Mouse (Mus musculus): ENCODE data around the gene 1700028P14Rik. TPM values are rescaled to one million over a fixed set of nuclear protein-coding genes. Genes with fewer than 3 reads are reported as not detected.
A peak's percentile ranks its signal among the peaks of the same experiment; 100 is the strongest.
"Not testable (repeated sequence)": the region's sequence is repeated elsewhere in the genome, so short reads cannot be mapped to it uniquely, and the experiment has no call there.

The 1700028P14Rik gene
- polyA plus RNA-seq (2015; fragmentation: Nextera tagmentation; extraction: Ambion mirVana): 0.24 and 0.38 TPM in 2 replicates

DNA sequence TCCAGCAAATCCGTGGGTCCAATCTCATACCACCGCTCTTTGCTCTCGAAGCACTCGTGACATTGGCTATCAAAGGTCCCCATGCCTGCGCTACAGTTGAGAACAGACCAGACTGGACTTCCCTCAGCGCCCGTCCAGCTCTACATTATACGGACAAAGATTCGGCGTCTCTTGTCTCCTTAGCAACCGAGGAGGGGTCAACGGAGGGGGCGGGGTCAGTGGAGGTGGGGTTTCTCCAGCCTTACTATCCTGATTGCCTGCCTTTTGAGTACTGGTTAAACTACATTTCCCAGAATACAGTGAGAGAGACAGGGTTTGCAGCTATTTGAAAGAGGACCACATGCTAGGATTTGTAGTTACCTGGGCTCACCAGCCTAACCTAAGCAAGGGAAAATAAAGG lies at the start of gene 1700028P14Rik:
TSS of gene 1700028P14Rik (minus strand) at position 169 of the 400 bp plus-strand sequence.
- DNase-seq (ENCODE audit: low spot score): no peak

DNA sequence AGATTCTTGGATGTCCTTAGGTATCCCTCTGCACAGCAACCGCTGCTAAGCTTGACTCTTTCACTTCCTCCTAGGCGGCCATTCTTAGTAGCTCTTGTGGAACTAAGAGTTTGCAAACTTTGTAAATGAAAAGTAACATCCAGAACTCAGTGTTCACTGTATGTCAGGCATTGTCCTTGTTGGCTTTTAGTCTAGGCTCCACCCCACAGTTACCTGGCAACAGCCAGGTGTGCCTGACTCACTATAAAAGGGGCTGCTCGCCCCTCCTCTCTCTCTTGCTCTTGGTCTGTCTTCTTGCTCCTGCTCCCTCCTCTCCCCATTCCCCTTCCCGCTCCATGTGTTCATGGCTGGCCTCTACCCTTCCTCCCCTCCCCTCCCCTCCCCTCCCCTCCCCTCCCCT lies 46.5 kb upstream of the 1700028P14Rik start:
- DNase-seq (ENCODE audit: low spot score): no peak

DNA sequence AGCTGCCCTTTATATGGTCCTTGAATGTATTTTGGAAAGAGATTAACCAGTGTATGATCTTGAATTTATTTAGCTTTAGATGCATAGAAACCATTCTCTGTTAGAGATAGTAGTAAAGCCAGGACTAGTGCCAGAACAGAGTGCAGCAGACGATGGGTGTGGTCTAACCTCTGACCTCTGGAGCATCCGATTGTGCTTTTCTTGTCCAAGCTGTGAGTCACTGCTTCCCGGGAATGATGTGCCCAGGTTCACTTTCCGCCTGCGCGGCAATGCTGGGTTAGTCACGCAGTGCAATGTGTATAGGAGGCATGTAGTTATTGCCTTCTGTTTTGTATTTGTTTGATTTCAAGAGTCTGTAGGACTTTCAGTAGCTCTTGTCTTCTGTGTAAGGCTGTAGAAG lies 45.8 kb upstream of the 1700028P14Rik start:
- no peak for DNase-seq (ENCODE audit: low spot score)

DNA sequence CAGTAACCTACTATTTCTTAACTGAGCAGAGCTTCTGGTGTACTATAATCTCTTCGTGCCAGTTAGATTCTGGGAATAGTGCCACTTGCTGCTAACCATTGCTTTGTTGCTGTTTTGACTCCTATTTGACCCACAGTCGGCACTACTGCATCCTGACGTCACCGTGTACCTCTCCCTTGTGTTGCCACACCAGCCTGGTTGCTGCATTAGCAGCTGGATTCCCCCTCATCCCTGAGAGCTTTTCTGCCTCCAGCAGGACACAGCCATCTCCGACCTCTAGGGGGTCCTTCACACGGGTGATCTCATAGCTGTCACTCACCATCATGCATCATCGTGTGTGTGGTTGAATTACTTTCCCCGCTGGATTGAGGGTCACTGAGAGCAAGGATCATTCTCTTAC lies 45.2 kb upstream of the 1700028P14Rik start:
- no peak for DNase-seq (ENCODE audit: low spot score)

DNA sequence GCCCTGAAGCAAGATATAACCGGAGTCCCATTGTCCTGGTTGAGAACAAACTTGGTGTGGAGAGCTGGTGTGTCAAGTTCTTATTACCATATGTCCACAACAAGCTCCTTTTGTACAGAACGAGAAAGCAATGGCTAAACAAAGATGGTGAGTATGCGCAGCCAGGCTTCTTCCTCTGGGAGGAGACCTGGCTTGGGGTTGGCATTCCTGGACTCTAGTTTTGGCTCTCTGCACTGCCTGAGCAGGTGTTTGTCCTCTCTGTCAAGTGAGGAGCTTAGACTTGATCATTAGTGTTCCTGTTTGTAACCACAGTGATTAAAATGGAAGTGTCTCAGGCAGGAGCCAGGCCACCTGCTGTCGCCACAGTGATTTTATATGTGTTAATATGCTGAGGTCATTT lies 41.7 kb upstream of the 1700028P14Rik start:
- no peak for DNase-seq (ENCODE audit: low spot score)

DNA sequence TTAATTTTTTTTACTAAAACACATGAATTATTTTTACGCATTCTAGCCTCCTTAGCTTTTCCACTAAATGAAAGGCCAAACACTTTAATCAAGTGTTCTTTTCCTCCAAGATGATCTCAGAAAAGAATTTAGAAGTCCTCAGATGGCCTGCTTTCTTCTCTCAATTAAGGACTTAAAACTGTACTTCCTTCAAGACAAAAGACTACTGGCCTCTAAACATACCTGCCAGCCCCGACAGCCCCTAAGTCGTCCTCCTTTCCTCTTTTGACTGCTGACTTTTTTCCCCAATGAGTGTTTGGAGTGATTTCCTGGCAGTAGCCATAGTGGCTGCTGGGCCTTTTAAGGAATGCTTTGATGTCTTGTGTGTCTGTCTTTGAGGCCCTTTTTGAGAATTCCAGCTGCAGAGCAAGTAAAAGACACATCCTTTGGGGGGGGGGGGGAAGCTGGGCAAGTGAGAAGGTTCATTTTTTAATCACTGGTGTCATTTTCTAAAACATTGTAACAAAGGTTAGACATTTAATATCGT lies 35.9 kb upstream of the 1700028P14Rik start:
- DNase-seq (ENCODE audit: low spot score): no peak

GRCm38 (mm10) chr19:23687296-23688021 lies 34.8 kb upstream of the 1700028P14Rik start, which contains the start of gene Ptar1:
Gene Ptar1 (plus strand): TSS chr19:23687429.
- DNase-seq (ENCODE audit: low spot score): peak; percentile 87

GRCm38 (mm10) chr19:23686962-23687295 lies 34.3 kb upstream of the 1700028P14Rik start:
- DNase-seq (ENCODE audit: low spot score): no peak

DNA sequence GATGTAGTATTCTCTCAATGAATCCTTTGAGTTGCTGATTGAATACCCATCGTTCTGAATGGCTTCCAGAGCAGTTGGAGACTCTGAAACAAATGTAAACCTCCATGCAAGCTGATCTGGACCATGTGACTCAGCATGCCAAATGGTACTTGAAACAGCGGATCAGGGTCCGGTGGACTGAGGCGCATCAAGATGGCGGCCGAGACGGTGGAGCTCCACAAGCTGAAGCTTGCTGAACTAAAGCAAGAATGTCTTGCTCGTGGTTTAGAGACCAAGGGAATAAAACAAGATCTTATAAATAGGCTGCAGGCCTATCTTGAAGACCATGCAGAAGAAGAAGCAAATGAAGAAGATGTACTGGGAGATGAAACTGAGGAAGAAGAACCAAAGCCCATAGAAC lies 23.0 kb upstream of the 1700028P14Rik start:
- not testable (repeated sequence) for DNase-seq (ENCODE audit: low spot score)

GRCm38 (mm10) chr19:23673021-23673420 lies 20.4 kb upstream of the 1700028P14Rik start:
- no peak for DNase-seq (ENCODE audit: low spot score)

DNA sequence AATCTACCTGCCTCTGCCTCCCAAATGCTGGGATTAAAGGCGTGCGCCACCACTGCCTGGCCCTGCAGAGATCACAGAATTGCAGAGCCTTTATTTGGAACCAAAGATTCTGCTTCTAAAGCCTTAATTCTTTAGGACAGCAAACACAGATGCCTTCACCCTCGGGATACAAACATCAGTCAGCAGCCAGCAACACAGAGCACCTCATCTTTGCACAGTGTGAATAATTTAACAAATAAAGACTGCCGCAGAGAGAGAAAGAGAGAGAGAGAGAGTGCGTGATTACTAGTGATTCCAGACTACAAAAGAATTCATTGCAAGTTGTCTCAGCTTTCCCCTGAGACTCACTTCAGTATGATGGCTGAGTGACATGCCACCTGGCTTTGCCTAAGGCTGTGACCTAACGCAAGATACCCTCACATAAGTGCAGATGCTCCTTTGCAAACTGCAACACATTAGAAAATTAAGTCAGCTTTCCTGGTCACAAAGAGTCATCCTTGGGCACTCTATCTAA lies 15.6 kb upstream of the 1700028P14Rik start:
- no peak for DNase-seq (ENCODE audit: low spot score)

GRCm38 (mm10) chr19:23664083-23664482 lies 11.5 kb upstream of the 1700028P14Rik start:
- DNase-seq (ENCODE audit: low spot score): no peak

DNA sequence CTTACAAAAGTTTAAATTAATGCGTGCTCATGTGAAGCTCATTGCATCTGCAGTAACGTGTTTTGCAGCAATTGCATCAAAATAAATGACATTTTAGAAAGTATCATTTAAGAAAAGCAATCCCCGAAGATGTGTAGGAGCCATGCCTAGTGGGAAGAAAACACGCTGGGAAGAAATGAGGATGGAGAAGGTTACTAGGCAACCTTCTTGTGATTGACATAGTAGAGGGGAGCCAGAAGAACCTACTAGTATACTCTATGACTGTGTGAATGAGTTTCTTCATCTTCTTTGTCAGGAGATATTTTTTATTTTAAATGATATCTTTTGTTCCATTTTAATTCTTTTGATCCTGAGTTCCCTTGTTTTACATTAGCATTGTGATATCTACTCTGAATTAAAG lies 5.7 kb upstream of the 1700028P14Rik start:
- DNase-seq (ENCODE audit: low spot score): no peak

GRCm38 (mm10) chr19:23657261-23657932 lies 4.8 kb upstream of the 1700028P14Rik start:
- DNase-seq (ENCODE audit: low spot score): no peak

DNA sequence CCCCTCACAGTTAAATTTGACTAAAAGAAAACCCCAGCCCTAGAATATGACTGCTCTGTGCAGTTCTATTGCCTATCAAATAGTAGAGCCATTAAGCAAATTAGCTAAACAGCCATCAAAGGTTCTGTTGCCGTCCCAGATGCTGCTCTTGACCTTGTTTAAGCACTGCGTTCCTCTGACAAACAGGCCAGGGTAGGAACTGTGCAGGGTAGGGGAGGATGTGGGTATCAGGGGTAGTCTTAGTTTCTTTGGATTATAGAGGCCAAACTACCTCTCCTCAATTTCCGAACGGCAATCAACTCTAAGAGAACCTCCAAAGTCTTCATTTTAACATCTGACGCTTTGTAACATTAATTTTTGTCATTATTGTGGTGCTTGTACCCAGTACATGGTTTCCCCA lies 542 bp upstream of the 1700028P14Rik start:
- no peak for DNase-seq (ENCODE audit: low spot score)

- DNase-seq (ENCODE audit: low spot score): no peak
Observed at GRCm38 (mm10) chr19:23647308-23647707, 5.3 kb downstream of the 1700028P14Rik start.

DNA sequence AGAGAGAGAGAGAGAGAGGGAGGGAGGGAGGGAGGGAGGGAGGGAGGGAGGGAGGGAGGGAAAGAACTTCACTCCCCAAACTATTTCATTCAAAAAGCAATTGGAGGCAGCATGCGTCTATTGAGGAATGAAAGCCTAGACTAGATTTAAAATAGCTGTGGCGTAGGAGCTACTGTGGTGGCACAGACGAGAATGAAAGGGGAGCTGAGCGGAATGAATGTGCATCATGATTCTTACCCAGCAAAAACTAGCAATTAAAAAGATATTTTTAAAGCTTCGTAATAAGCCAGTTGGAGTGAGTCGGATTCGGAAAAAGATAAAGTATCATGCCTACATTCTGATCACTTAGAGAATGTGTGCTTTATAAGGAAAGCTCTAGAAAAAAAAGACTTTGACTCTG lies 7.3 kb downstream of the 1700028P14Rik start:
- no peak for DNase-seq (ENCODE audit: low spot score)

GRCm38 (mm10) chr19:23643819-23644218 lies 8.8 kb downstream of the 1700028P14Rik start:
- DNase-seq (ENCODE audit: low spot score): no peak

GRCm38 (mm10) chr19:23636786-23637185 lies 15.8 kb downstream of the 1700028P14Rik start:
- no peak for DNase-seq (ENCODE audit: low spot score)

- DNase-seq (ENCODE audit: low spot score): no peak
Observed at GRCm38 (mm10) chr19:23631611-23632492, 20.8 kb downstream of the 1700028P14Rik start.

GRCm38 (mm10) chr19:23614268-23614667 lies 38.3 kb downstream of the 1700028P14Rik start:
- no peak for DNase-seq (ENCODE audit: low spot score)
